Mouse (Mus musculus) heart, embryonic 12.5 days (tissue): ENCODE data around the gene Shroom1. TPM values are rescaled to one million over a fixed set of nuclear protein-coding genes. Genes with fewer than 3 reads are reported as not detected.
A peak's percentile ranks its signal among the peaks of the same experiment; 100 is the strongest.

Experiments
- ATAC-seq: fragments of 200-750 bp; cut with Nextera tagmentation; 2 replicates; pipeline ENCODE4 v1.8.0; 2017; ENCODE audit warnings: moderate TSS enrichment, moderate library complexity; ENCODE audit not compliant: insufficient number of reproducible peaks, low FRiP score
- H3K27ac ChIP-seq: fragments of 300-500 bp; sonication (generic); 2 replicates; pipeline ENCODE4 v1.5.1; 2016; ENCODE audit warnings: mild to moderate bottlenecking, moderate library complexity; ENCODE audit not compliant: poor library complexity, severe bottlenecking
- H3K27me3 ChIP-seq: fragments of 300-500 bp; sonication (generic); replicated peaks from 2 replicates; pipeline ENCODE4 v1.6.1; 2016; ENCODE audit warnings: mild to moderate bottlenecking, moderate library complexity
- H3K36me3 ChIP-seq: fragments of 300-500 bp; sonication (generic); 2 replicates; pipeline ENCODE4 v1.6.1; 2016; ENCODE audit warnings: mild to moderate bottlenecking, moderate library complexity
- H3K4me1 ChIP-seq: fragments of 300-500 bp; sonication (generic); replicated peaks from 2 replicates; pipeline ENCODE4 v1.6.1; 2016; ENCODE audit warnings: mild to moderate bottlenecking
- H3K4me2 ChIP-seq: fragments of 300-500 bp; sonication (generic); 2 replicates; pipeline ENCODE4 v1.6.1; 2016; ENCODE audit warnings: mild to moderate bottlenecking, moderate library complexity
- H3K4me3 ChIP-seq: fragments of 300-500 bp; sonication (generic); 2 replicates; pipeline ENCODE4 v1.5.1; 2016; ENCODE audit warnings: mild to moderate bottlenecking
- H3K9ac ChIP-seq: fragments of 300-500 bp; sonication (generic); 2 replicates; pipeline ENCODE4 v1.6.1; 2016; ENCODE audit warnings: mild to moderate bottlenecking, moderate library complexity
- H3K9me3 ChIP-seq: fragments of 300-500 bp; sonication (generic); replicated peaks from 2 replicates; pipeline ENCODE4 v1.6.1; 2016; ENCODE audit warnings: mild to moderate bottlenecking, moderate library complexity
- WGBS: fragments of 180-500 bp; shearing (Covaris S2); methylation state at CpG from one replicate; pipeline ENCODE4 v1.1.7; 2016; 5-methylcytosine and 5-hydroxymethylcytosine counted together
- polyA plus RNA-seq: library from polyadenylated mRNA; unstranded; fragments of >200 nt; fragmentation: Nextera tagmentation; extraction: Ambion mirVana; gene quantifications from 2 replicates; pipeline ENCODE4 v1.2.1, GENCODE M21; 2016

Shroom1 gene
- polyA plus RNA-seq, 1 experiment from 2014 or later: 5.8 TPM

DNA sequence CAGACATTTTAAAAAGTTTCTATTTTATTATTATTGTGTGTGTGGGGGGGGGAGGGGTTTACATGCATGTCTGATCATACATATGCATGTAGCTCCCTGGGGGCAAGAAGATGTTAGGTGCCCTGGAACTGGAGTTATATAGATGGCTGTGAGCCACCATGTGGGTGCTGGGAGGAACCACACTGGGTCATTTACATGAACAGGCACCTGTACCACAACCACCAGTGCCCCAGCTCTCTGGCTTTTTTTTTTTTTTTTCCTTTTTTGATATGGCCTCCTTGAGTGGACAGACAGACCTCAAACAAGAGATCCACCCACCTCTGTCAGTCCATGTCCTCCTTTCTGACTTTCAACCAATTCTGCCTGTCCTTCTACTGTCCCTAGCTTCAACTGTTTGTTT, 27.8 kb upstream of the Shroom1 start:
- peak overlapping the region; percentile 84 for H3K4me2 ChIP-seq
- no peak overlapping the region for H3K9ac ChIP-seq
- H3K27me3 ChIP-seq: no peaks in the 10 kb centered on the region
- ATAC-seq: no peak
- peaks cover 34% of the 10 kb centered on the region for H3K4me1 ChIP-seq
- H3K4me3 ChIP-seq: no peak overlapping the region; the same call in 1 of the 2 replicates
- H3K36me3 ChIP-seq: peaks cover 15% of the 10 kb centered on the region
- H3K9me3 ChIP-seq: no peaks in the 10 kb centered on the region
- no peak overlapping the region for H3K27ac ChIP-seq

DNA sequence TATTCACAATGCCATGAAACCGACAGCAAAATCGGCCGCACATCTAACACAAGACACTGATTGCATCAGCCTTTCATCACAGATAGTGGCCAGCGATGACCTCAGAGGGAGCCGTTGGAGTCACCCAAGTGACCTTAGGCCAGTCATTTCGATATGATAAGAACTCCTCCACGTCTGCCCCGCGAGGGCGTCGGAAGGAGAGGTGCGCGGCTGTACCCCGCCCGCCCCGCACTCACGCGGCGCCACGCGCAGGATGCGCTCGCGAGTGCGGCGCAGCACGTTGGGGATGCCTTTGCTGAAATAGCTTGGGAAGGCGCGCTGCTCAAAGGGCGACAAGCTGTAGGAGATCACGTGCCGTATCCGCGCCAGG, 26.7 kb upstream of the Shroom1 start:
- ATAC-seq: peak; percentile 47
- H3K27ac ChIP-seq: peak overlapping the region; percentile 72
- under 1% methylated on average over 34 of the region's 34 CpGs for WGBS
- peak overlapping the region; percentile 84 for H3K4me2 ChIP-seq
- peak overlapping the region; percentile 93 for H3K9ac ChIP-seq
- H3K9me3 ChIP-seq: no peaks in the 10 kb centered on the region
- peaks cover 29% of the 10 kb centered on the region for H3K4me1 ChIP-seq
- H3K4me3 ChIP-seq: peak overlapping the region; percentile 92
- H3K36me3 ChIP-seq: peaks cover 15% of the 10 kb centered on the region
- H3K27me3 ChIP-seq: no peaks in the 10 kb centered on the region

GRCm38 (mm10) chr11:53430670-53431346, 26.2 kb upstream of the Shroom1 start, which contains the start of the genes Uqcrq and Gdf9:
TSS of gene Uqcrq (minus strand) at chr11:53430831.
TSS of gene Gdf9 (plus strand) at chr11:53431023.
- peaks cover 23% of the 10 kb centered on the region for H3K4me1 ChIP-seq
- peak; percentile 97 for ATAC-seq
- H3K4me2 ChIP-seq: peak within 1 kb of the TSS; percentile 84
- no peaks in the 10 kb centered on the region for H3K9me3 ChIP-seq
- H3K36me3 ChIP-seq: peaks cover 15% of the 10 kb centered on the region
- peak within 1 kb of the TSS; percentile 75 for H3K27ac ChIP-seq
- H3K4me3 ChIP-seq: peak within 1 kb of the TSS; percentile 92
- H3K9ac ChIP-seq: peak within 1 kb of the TSS; percentile 93
- no peaks in the 10 kb centered on the region for H3K27me3 ChIP-seq
- under 1% methylated on average over 44 of the region's 44 CpGs for WGBS

DNA sequence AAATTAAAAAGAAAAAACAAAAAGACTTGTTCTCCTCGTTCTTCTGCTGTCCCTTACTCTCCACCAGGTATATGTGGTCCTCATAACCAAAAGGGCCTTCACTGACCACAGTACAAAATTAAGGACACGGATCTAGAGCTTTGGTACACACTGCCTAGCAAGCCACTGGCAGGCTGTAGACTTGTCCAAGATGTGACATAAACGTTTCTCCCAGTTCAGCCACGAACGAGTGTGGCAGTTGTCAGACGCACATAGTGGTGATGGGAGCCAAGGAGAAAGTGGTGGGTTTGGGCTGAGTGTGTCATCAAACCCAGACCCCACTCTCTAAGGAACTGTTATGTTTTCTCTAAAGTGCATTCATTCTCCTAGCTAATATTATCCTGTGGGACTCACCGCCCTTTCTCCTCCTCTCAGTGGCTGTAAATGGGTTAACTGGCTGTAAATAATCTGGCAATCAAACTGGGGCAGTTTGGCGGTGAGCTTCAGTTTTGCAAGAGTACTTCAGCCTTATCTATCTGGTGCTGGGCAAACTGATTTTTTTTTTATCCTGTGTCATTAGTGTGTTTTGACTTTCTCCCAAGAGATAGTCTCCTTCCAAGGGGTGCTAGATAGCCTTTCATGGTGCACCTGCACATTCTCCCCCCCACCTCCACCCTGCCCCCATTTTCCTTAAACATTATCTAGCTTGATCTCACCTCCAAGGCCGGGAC, 25.5 kb upstream of the Shroom1 start:
- no peaks in the 10 kb centered on the region for H3K9me3 ChIP-seq
- peaks cover 15% of the 10 kb centered on the region for H3K36me3 ChIP-seq
- H3K9ac ChIP-seq: peak overlapping the region; percentile 40
- H3K27ac ChIP-seq: peak overlapping the region; percentile 75
- peak; percentile 9; the same call in 1 of the 2 replicates for ATAC-seq
- no peaks in the 10 kb centered on the region for H3K27me3 ChIP-seq
- WGBS: 15% methylated on average over 9 of the region's 9 CpGs
- H3K4me3 ChIP-seq: peak overlapping the region; percentile 92
- H3K4me1 ChIP-seq: peaks cover 18% of the 10 kb centered on the region
- peak overlapping the region; percentile 65 for H3K4me2 ChIP-seq

DNA sequence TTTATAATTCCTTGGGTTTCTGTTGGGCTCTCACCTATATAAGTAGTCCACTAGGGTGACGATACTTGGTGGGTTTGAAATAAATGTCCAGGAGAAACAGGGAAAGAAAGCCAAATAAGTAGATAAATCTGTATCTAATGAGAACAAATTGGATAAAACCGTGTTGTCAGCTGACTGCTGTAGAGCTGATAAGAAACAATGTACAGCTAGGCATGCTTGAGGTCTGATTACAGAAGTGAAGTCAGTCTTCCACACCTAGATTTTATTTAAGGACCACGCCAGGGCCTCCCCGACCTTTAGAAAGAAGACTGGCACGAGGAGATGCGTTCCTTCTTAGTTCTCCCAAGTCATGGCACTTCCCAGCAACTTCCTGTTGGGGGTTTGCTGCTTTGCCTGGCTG, 23.9 kb upstream of the Shroom1 start:
- Histone ChIP-seq H3K4me2 (no peak overlapping the region), H3K27ac (no peak overlapping the region), H3K36me3 (peaks cover 11% of the 10 kb centered on the region), H3K4me1 (peaks cover 14% of the 10 kb centered on the region), H3K9ac (no peak overlapping the region), H3K4me3 (no peak overlapping the region), H3K27me3 (no peaks in the 10 kb centered on the region), H3K9me3 (no peaks in the 10 kb centered on the region)
- no peak for ATAC-seq
- 40% methylated on average over 6 of the region's 6 CpGs for WGBS

- Histone ChIP-seq H3K4me1 (peaks cover 8% of the 10 kb centered on the region; the same call in 1 of the 2 replicates), H3K27me3 (no peaks in the 10 kb centered on the region), H3K4me3 (no peak overlapping the region), H3K9me3 (no peaks in the 10 kb centered on the region), H3K4me2 (no peak overlapping the region), H3K27ac (no peak overlapping the region), H3K9ac (no peak overlapping the region), H3K36me3 (no peaks in the 10 kb centered on the region)
- WGBS: 74% methylated on average over 8 of the region's 8 CpGs
- ATAC-seq: no peak
Measured at GRCm38 (mm10) chr11:53435504-53435903, 21.5 kb upstream of the Shroom1 start.

GRCm38 (mm10) chr11:53436338-53436737, 20.7 kb upstream of the Shroom1 start:
- whole genome bisulfite sequencing: 83% methylated on average over 6 of the region's 6 CpGs
- H3K9me3 ChIP-seq: no peaks in the 10 kb centered on the region
- H3K36me3 ChIP-seq: no peaks in the 10 kb centered on the region
- ATAC-seq: no peak
- no peak overlapping the region for H3K9ac ChIP-seq
- no peak overlapping the region for H3K27ac ChIP-seq
- H3K4me2 ChIP-seq: no peak overlapping the region
- no peak overlapping the region for H3K4me3 ChIP-seq
- H3K27me3 ChIP-seq: no peaks in the 10 kb centered on the region
- peaks cover 7% of the 10 kb centered on the region; the same call in 1 of the 2 replicates for H3K4me1 ChIP-seq

DNA sequence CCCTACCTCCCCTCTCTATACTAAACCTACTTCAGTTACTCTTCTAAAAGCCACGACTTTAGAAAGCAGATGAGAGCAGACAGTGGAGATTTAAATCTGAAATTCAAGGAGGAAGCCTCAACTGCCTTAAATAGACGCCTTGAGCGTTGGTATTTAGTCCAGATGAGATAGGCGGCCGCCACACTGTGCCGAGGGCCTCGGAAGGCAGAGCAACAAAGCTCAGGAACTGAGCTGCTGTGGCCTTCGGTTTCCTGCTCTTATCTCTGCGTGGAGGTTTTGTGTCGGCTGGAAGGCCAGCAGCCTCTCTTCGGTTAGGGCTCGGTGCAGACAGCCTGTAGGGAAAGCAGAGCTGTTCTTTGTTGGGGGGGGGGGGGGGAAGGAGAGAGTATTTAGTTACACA, 15.1 kb upstream of the Shroom1 start:
- Histone ChIP-seq H3K4me1 (peaks cover 13% of the 10 kb centered on the region), H3K9me3 (no peaks in the 10 kb centered on the region), H3K9ac (0 out of 2 replicates have a peak overlapping the region, but pooled peaks have one; percentile 3), H3K4me3 (no peak overlapping the region), H3K27me3 (no peaks in the 10 kb centered on the region), H3K27ac (peak overlapping the region; percentile 86), H3K36me3 (no peaks in the 10 kb centered on the region), H3K4me2 (peak overlapping the region; percentile 9)
- 1% methylated on average over 12 of the region's 12 CpGs for WGBS
- ATAC-seq: peak; percentile 52; the same call in 1 of the 2 replicates

GRCm38 (mm10) chr11:53443861-53444260, 13.1 kb upstream of the Shroom1 start:
- Histone ChIP-seq H3K9me3 (no peaks in the 10 kb centered on the region), H3K36me3 (no peaks in the 10 kb centered on the region), H3K4me2 (no peak overlapping the region), H3K4me1 (peaks cover 13% of the 10 kb centered on the region), H3K27me3 (no peaks in the 10 kb centered on the region), H3K9ac (no peak overlapping the region), H3K27ac (no peak overlapping the region), H3K4me3 (no peak overlapping the region)
- WGBS: 45% methylated on average over 6 of the region's 6 CpGs
- ATAC-seq: no peak

- Histone ChIP-seq H3K4me1 (peaks cover 16% of the 10 kb centered on the region), H3K27me3 (0 out of 2 replicates have a peak, but pooled peaks cover 3% of the 10 kb centered on the region), H3K36me3 (no peaks in the 10 kb centered on the region), H3K27ac (no peak overlapping the region), H3K4me3 (no peak overlapping the region), H3K9me3 (no peaks in the 10 kb centered on the region), H3K9ac (no peak overlapping the region; the same call in 1 of the 2 replicates), H3K4me2 (no peak overlapping the region)
- ATAC-seq: no peak
- 29% methylated on average over 13 of the region's 13 CpGs for WGBS
Measured at GRCm38 (mm10) chr11:53445562-53445961, 11.4 kb upstream of the Shroom1 start.

DNA sequence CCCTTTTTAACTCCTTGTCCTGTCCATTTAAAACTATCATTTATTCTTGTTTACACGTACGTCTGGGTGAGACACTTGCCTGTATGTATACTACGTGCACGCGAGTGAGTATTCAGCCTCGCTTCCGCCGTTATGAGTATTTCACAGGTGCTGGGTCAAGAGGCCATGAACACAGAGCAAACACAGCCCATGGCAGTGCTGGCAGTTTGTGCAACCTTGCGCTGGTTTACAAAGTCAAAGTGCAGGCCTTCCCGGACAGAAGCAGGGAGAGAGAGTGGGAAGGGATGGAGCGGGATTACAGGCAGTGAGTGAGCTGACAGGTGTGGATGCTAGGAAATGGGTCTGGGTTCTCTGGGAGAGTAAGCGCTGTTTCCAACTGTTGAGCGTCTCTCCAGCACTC, 10.8 kb upstream of the Shroom1 start:
- Histone ChIP-seq H3K9me3 (no peaks in the 10 kb centered on the region), H3K4me2 (no peak overlapping the region), H3K9ac (no peak overlapping the region), H3K36me3 (no peaks in the 10 kb centered on the region), H3K4me3 (no peak overlapping the region), H3K27me3 (0 out of 2 replicates have a peak, but pooled peaks cover 3% of the 10 kb centered on the region), H3K27ac (no peak overlapping the region), H3K4me1 (peaks cover 16% of the 10 kb centered on the region)
- WGBS: 85% methylated on average over 13 of the region's 13 CpGs
- ATAC-seq: no peak
